Mouse (Mus musculus) ES-E14 (cell line): ENCODE measurements around the gene Lifr.

Experiments used
- CHD2 ChIP-seq: IDR thresholded peaks from 2 replicates; pipeline ENCODE4 v1.6.1; 2014; ENCODE audit warnings: mild to moderate bottlenecking, low read depth, low read length, inconsistent platforms
- HCFC1 ChIP-seq: IDR thresholded peaks from 2 replicates; pipeline ENCODE4 v1.6.1; 2012; ENCODE audit warnings: low read length, inconsistent platforms, borderline replicate concordance; ENCODE audit not compliant: insufficient read depth
- ZC3H11A ChIP-seq: IDR thresholded peaks from 2 replicates; pipeline ENCODE4 v1.6.1; 2012; ENCODE audit warnings: low read depth, mild to moderate bottlenecking, inconsistent platforms, low read length, borderline replicate concordance

DNA sequence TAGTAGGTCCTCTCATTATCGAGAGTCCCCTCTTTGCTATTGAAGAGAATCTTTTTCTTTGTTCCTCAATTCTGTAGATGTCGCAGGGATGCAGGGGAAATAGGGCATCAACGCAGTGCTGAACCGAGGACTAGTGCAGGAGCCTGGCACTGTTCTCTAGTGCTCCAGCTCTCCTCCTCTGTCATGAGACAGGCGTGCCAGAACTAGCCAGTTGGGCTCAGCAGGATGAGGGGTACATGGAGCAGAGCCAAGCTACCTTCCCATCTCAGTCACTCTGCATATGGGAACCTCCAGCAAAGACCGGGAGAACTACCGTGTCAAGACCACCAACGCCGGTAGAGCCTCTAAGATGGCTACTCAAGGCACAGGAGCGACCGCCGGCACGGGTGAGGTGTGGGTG is 114.5 kb downstream of the Lifr start:
- TF ChIP-seq CHD2 (no peak), HCFC1 (no peak), ZC3H11A (no peak)
